Mouse (Mus musculus): ENCODE data around the gene Dmrtb1.

- TF ChIP-seq MAZ (IDR thresholded peaks at IDR 0.05; ENCODE audit: low read depth, low read length), result no peak
- TF ChIP-seq CTCF (conservative IDR thresholded peaks at IDR 0.05 in 1 of 2, IDR thresholded peaks at IDR 0.05 in 1 of 2; ENCODE audit: low read depth in 2 of 2, low read length in 2 of 2), result no peak
- TF ChIP-seq RAD21 (IDR thresholded peaks at IDR 0.05; ENCODE audit: low read depth, low read length), result no peak
- no peak for TF ChIP-seq HCFC1 (IDR thresholded peaks at IDR 0.05; ENCODE audit: low read depth, low read length)
- TF ChIP-seq RCOR1 (conservative IDR thresholded peaks at IDR 0.05; ENCODE audit: low read depth, low read length), result no peak
- TF ChIP-seq SMC3 (IDR thresholded peaks at IDR 0.05; ENCODE audit: low read depth, low read length), result no peak
- TF ChIP-seq JUND (conservative IDR thresholded peaks at IDR 0.05; ENCODE audit: low read depth, low read length), result no peak
- TF ChIP-seq ZNF384 (IDR thresholded peaks at IDR 0.05; ENCODE audit: low read depth, low read length), result no peak
- TF ChIP-seq NRF1 (IDR thresholded peaks at IDR 0.05; ENCODE audit: low read depth, low read length), result no peak
- TF ChIP-seq TCF12 (IDR thresholded peaks at IDR 0.05; ENCODE audit: low read depth, low read length), result no peak
- TF ChIP-seq POLR2A (IDR thresholded peaks at IDR 0.05; ENCODE audit: low read depth, low read length), result no peak
- no peak for TF ChIP-seq E2F4 (IDR thresholded peaks at IDR 0.05; ENCODE audit: insufficient replicate concordance, low read depth, low read length)
- TF ChIP-seq CHD2 (IDR thresholded peaks at IDR 0.05; ENCODE audit: low read length), result no peak
- no peak for TF ChIP-seq BHLHE40 (IDR thresholded peaks at IDR 0.05; ENCODE audit: low read depth, low read length)
Measured at GRCm38 (mm10) chr4:107699271-107699670, 15.2 kb upstream of the Dmrtb1 start.
